Comparison of ENCODE assay signal across 9 mouse cellular contexts in genomic region chr4:63307175-63308062, GRCm38 (mm10). TPM values are rescaled to one million over a fixed set of nuclear protein-coding genes. Genes with fewer than 3 reads are reported as not detected.
DNase-seq lines count a peak whose midpoint lies in the region; ATAC-seq and TF ChIP-seq lines count a peak whose summit lies in the region.
"Had no signal": no experiment of that assay in that cellular context is flagged by ENCODE, and none has a peak within 500 bp of the region (broad histone marks: within the 10 kb centered on the region; RNA-seq: fewer than 3 reads in every experiment).

No protein-coding gene starts in this region.

- H3K4me1 ChIP-seq in CH12.LX (ENCODE audit: control insufficient read depth in 1 of 2, insufficient read depth in 2 of 2) = peaks cover 3 to 4% of the 10 kb centered on the region in 2 experiments; a peak in 1 of 4 replicates
- H3K4me1 ChIP-seq in forebrain, embryonic 13.5 days = no peaks in the 10 kb centered on the region
- H3K4me1 ChIP-seq in lung, adult 2 months (ENCODE audit: control insufficient read depth, insufficient read depth, low read length) = no peaks in the 10 kb centered on the region
- no peaks in the 10 kb centered on the region for H3K4me1 ChIP-seq in testis, adult 2 months (ENCODE audit: control insufficient read depth, insufficient read depth, low read length)

- H3K27me3 ChIP-seq in CH12.LX (replicated peaks) = peaks cover 94% of the 10 kb centered on the region
- H3K27me3 ChIP-seq in forebrain, embryonic 13.5 days = no peaks in the 10 kb centered on the region; the same call in 1 of the 2 replicates
- no peaks in the 10 kb centered on the region for H3K27me3 ChIP-seq in testis, adult 2 months (ENCODE audit: control insufficient read depth, insufficient read depth, low read length)
- H3K27me3 ChIP-seq: embryonic facial prominence, embryonic 15.5 days had no signal

- H3K79me2 ChIP-seq in CH12.LX (replicated peaks; ENCODE audit: control insufficient read depth, extremely low read depth, insufficient read depth, poor library complexity, severe bottlenecking) = no peaks in the 10 kb centered on the region

- intact Hi-C loops in heart, postnatal 36 days (cut with DNase I) = loop anchor here (1.0 to 2.0 kb wide), 3 partner anchors 31 to 125 kb away; no protein-coding TSS in a partner anchor

- peak; percentile 76 for DNase-seq in CH12.LX (ENCODE audit: extremely low read depth)
- DNase-seq in c-Kit-positive CD71-positive TER-119-positive erythroid progenitor cells, embryonic 14.5 days (ENCODE audit: low spot score) = peak; percentile 58
- peak; percentile 86 to 93 for DNase-seq in heart, postnatal 36 days
- DNase-seq in layer of hippocampus, adult 11-12 months (ENCODE audit: low spot score) = peak; percentile 93
- peak; percentile 81 for DNase-seq in lung, adult 2 months

- dilution Hi-C loops in CH12.LX (cut with MboI; ENCODE audit: extremely low pct_ligation_motif_present, extremely low pct_unique_long_range_greater_than_20kb, low sequenced_read_pairs) = no loop called here

- no peak overlapping the region for H3K4me2 ChIP-seq in CH12.LX (ENCODE audit: insufficient read depth, low read depth, poor library complexity, severe bottlenecking)
- no peak overlapping the region for H3K4me2 ChIP-seq in forebrain, embryonic 13.5 days
- H3K4me2 ChIP-seq: embryonic facial prominence, embryonic 15.5 days had no signal

- 32% methylated on average over 21 of the region's 21 CpGs for WGBS in forebrain, embryonic 13.5 days
- WGBS in lung, adult 2 months = 38% methylated on average over 21 of the region's 21 CpGs

- TF ChIP-seq POLR2A in CH12.LX (IDR thresholded peaks at IDR 0.05; ENCODE audit: low read depth, low read length) = no peak
- TF ChIP-seq POLR2A in lung, adult 2 months (IDR thresholded peaks at IDR 0.05; ENCODE audit: borderline replicate concordance, extremely low read depth, low read depth, low read length) = no peak
- TF ChIP-seq POLR2A in testis, adult 2 months (IDR thresholded peaks at IDR 0.05; ENCODE audit: control insufficient read depth, low read depth, low read length) = no peak

- H3K9ac ChIP-seq in CH12.LX (ENCODE audit: insufficient read depth, low read depth) = no peak overlapping the region
- H3K9ac ChIP-seq in forebrain, embryonic 13.5 days = no peak overlapping the region
- H3K9ac ChIP-seq: embryonic facial prominence, embryonic 15.5 days had no signal

- no peaks in the 10 kb centered on the region for H3K36me3 ChIP-seq in CH12.LX (replicated peaks in 1 of 2; ENCODE audit: control insufficient read depth in 1 of 2, insufficient read depth in 1 of 2, low read length in 1 of 2)
- no peaks in the 10 kb centered on the region for H3K36me3 ChIP-seq in forebrain, embryonic 13.5 days (ENCODE audit: poor library complexity, severe bottlenecking)
- no peaks in the 10 kb centered on the region for H3K36me3 ChIP-seq in testis, adult 2 months (ENCODE audit: control insufficient read depth, insufficient read depth, low read length)

- peak; percentile 68 for TF ChIP-seq RAD21 in CH12.LX (IDR thresholded peaks at IDR 0.05; ENCODE audit: low read depth, low read length)

- ATAC-seq in forebrain, embryonic 13.5 days = peak; percentile 74
- ATAC-seq in neutrophil, adult 5-6 weeks (ENCODE audit: extremely low read depth, insufficient number of reproducible peaks, low FRiP score, poor library complexity, severe bottlenecking) = peak; percentile 42; the same call in 1 of the 2 replicates

- in situ Hi-C loops in CH12.LX (cut with MboI; ENCODE audit: low pct_ligation_motif_present, low pct_unique_long_range_greater_than_20kb, low sequenced_read_pairs) = no loop called here

- H3K4me3 ChIP-seq in CH12.LX (replicated peaks in 1 of 3; ENCODE audit: low read depth in 2 of 3, low read length in 2 of 3, poor library complexity in 1 of 3) = no peak overlapping the region
- no peak overlapping the region for H3K4me3 ChIP-seq in forebrain, embryonic 13.5 days
- H3K4me3 ChIP-seq in lung, adult 2 months (replicated peaks; ENCODE audit: extremely low read depth, low read depth, low read length) = no peak overlapping the region
- H3K4me3 ChIP-seq in testis, adult 2 months (ENCODE audit: control insufficient read depth, low read depth, low read length) = no peak overlapping the region
- H3K4me3 ChIP-seq: embryonic facial prominence, embryonic 15.5 days had no signal

- no peak for TF ChIP-seq EP300 in CH12.LX (IDR thresholded peaks at IDR 0.05; ENCODE audit: low read length)

- H3K9me3 ChIP-seq in CH12.LX (replicated peaks; ENCODE audit: low read length) = no peaks in the 10 kb centered on the region
- no peaks in the 10 kb centered on the region; the same call in 1 of the 2 replicates for H3K9me3 ChIP-seq in forebrain, embryonic 13.5 days (replicated peaks)
- H3K9me3 ChIP-seq: embryonic facial prominence, embryonic 15.5 days had no signal

- peak; percentile 7 to 87; a peak in 3 of 4 replicates for TF ChIP-seq CTCF in CH12.LX (conservative IDR thresholded peaks at IDR 0.05 in 1 of 2, IDR thresholded peaks at IDR 0.05 in 1 of 2; ENCODE audit: low read depth in 2 of 2, low read length in 2 of 2)
- TF ChIP-seq CTCF in lung, adult 2 months (IDR thresholded peaks at IDR 0.05; ENCODE audit: insufficient read depth, low read length) = peak; percentile 39
- TF ChIP-seq CTCF in testis, adult 2 months (IDR thresholded peaks at IDR 0.05; ENCODE audit: control insufficient read depth, insufficient read depth, insufficient replicate concordance, low read depth, low read length) = peak; percentile 70

- H3K27ac ChIP-seq in CH12.LX (ENCODE audit: insufficient read depth, low read depth) = no peak overlapping the region
- H3K27ac ChIP-seq in forebrain, embryonic 13.5 days = no peak overlapping the region
- no peak overlapping the region for H3K27ac ChIP-seq in testis, adult 2 months (ENCODE audit: control insufficient read depth, insufficient read depth, low read depth, low read length)
- H3K27ac ChIP-seq: embryonic facial prominence, embryonic 15.5 days had no signal

TF ChIP-seq in CH12.LX, 34 proteins besides CTCF, POLR2A, EP300 and RAD21:
- TF ChIP-seq MYC (IDR thresholded peaks at IDR 0.05; ENCODE audit: low read depth, low read length) (no peak), E2F4 (IDR thresholded peaks at IDR 0.05; ENCODE audit: insufficient replicate concordance, low read depth, low read length) (no peak), USF1 (IDR thresholded peaks at IDR 0.05; ENCODE audit: low read depth, low read length) (no peak), UBTF (IDR thresholded peaks at IDR 0.05; ENCODE audit: low read depth, low read length) (no peak), HCFC1 (IDR thresholded peaks at IDR 0.05; ENCODE audit: low read depth, low read length) (no peak), MAFK (IDR thresholded peaks at IDR 0.05; ENCODE audit: insufficient replicate concordance, low read length) (peak; percentile 88), SMC3 (IDR thresholded peaks at IDR 0.05; ENCODE audit: low read depth, low read length) (peak; percentile 89), MAX (IDR thresholded peaks at IDR 0.05; ENCODE audit: low read length) (no peak), ZKSCAN1 (IDR thresholded peaks at IDR 0.05; ENCODE audit: borderline replicate concordance, low read depth, low read length) (no peak)

RNA-seq across cellular contexts. Expression of gene Orm1, which starts 36.9 kb away (rescaled TPM):
- total RNA-seq in CH12.LX (2012; rRNA removed) (not detected in 2 replicates), CH12.LX (2014; rRNA removed) (not detected in 2 replicates)
- not detected in 2 replicates for polyA plus RNA-seq in CH12.LX (2012; ENCODE audit: insufficient read length, low read depth)
- polyA plus RNA-seq in forebrain, embryonic 13.5 days (2015; fragmentation: Nextera tagmentation; extraction: Ambion mirVana) = not detected in 2 replicates
- 1 to 10 TPM in 1 of 2 experiments, not detected in 1; 1.5 TPM for total RNA-seq in heart, postnatal 36 days (2021)
- polyA plus RNA-seq in lung, adult 2 months (2012; rRNA removed) = 3.9 and 4.7 TPM in 2 replicates
- total RNA-seq in neutrophil, adult 5-6 weeks (2017) = not detected in 2 replicates
- 0.59 TPM in 1 of 2 replicates, not detected in the other for polyA plus RNA-seq in testis, adult 2 months (2012; rRNA removed)

RNA-seq across cellular contexts. Expression of gene Orm3, which starts 48.5 kb away (rescaled TPM):
- not detected in 2 replicates for total RNA-seq in CH12.LX (2012; rRNA removed)
- not detected in 2 replicates for total RNA-seq in CH12.LX (2014; rRNA removed)
- polyA plus RNA-seq in CH12.LX (2012; ENCODE audit: insufficient read length, low read depth) = 0.30 and 0.33 TPM in 2 replicates
- polyA plus RNA-seq in forebrain, embryonic 13.5 days (2015; fragmentation: Nextera tagmentation; extraction: Ambion mirVana) = not detected in 2 replicates
- 1 to 10 TPM; 2.0 to 2.1 TPM for total RNA-seq in heart, postnatal 36 days (2021)
- 0.22 and 0.50 TPM in 2 replicates for polyA plus RNA-seq in lung, adult 2 months (2012; rRNA removed)
- total RNA-seq in neutrophil, adult 5-6 weeks (2017) = 0.86 TPM in 1 of 2 replicates, not detected in the other
- polyA plus RNA-seq in testis, adult 2 months (2012; rRNA removed) = not detected in 2 replicates
- polyA plus RNA-seq: embryonic facial prominence, embryonic 15.5 days had no signal

RNA-seq across cellular contexts. Expression of gene Orm2, which starts 54.8 kb away (rescaled TPM):
- total RNA-seq in CH12.LX (2012; rRNA removed) (not detected in 2 replicates), CH12.LX (2014; rRNA removed) (not detected in 2 replicates)
- 0.53 TPM in 1 of 2 replicates, not detected in the other for polyA plus RNA-seq in CH12.LX (2012; ENCODE audit: insufficient read length, low read depth)
- polyA plus RNA-seq in forebrain, embryonic 13.5 days (2015; fragmentation: Nextera tagmentation; extraction: Ambion mirVana) = not detected in 2 replicates
- not detected for total RNA-seq in heart, postnatal 36 days (2021)
- 0.45 and 0.49 TPM in 2 replicates for polyA plus RNA-seq in lung, adult 2 months (2012; rRNA removed)
- total RNA-seq in neutrophil, adult 5-6 weeks (2017) = not detected in 2 replicates
- not detected in 2 replicates for polyA plus RNA-seq in testis, adult 2 months (2012; rRNA removed)
